Mouse (Mus musculus): ENCODE measurements around the gene Snx29. TPM values are rescaled to one million over a fixed set of nuclear protein-coding genes. Genes with fewer than 3 reads are reported as not detected.
"Not testable (repeated sequence)": the region's sequence is repeated elsewhere in the genome, so short reads cannot be mapped to it uniquely, and the experiment has no call there.

Snx29 gene
- polyA plus RNA-seq, 1 experiment from 2014 or later = 19.2 TPM

- Histone ChIP-seq H3K4me3 (no peak overlapping the region), H3K27ac (no peak overlapping the region), H3K4me2 (replicated peaks) (no peak overlapping the region), H3K9me3 (replicated peaks) (no peaks in the 10 kb centered on the region), H3K9ac (no peak overlapping the region), H3K4me1 (no peaks in the 10 kb centered on the region), H3K36me3 (no peaks in the 10 kb centered on the region), H3K27me3 (no peaks in the 10 kb centered on the region)
- WGBS = 81% methylated on average over 6 of the region's 6 CpGs
- no peak for ATAC-seq (ENCODE audit: low FRiP score)
Observed at GRCm38 (mm10) chr16:11439417-11439816, 116.7 kb downstream of the Snx29 start.

GRCm38 (mm10) chr16:11441616-11442015 is 118.9 kb downstream of the Snx29 start:
- Histone ChIP-seq H3K27me3 (no peaks in the 10 kb centered on the region), H3K4me1 (no peaks in the 10 kb centered on the region), H3K9ac (no peak overlapping the region), H3K27ac (no peak overlapping the region), H3K9me3 (replicated peaks) (no peaks in the 10 kb centered on the region), H3K36me3 (no peaks in the 10 kb centered on the region), H3K4me3 (no peak overlapping the region), H3K4me2 (replicated peaks) (no peak overlapping the region)
- WGBS = 82% methylated on average over 4 of the region's 4 CpGs
- ATAC-seq (ENCODE audit: low FRiP score) = no peak

- no peaks in the 10 kb centered on the region for H3K4me1 ChIP-seq
- no peak overlapping the region for H3K27ac ChIP-seq
- no peak overlapping the region for H3K4me2 ChIP-seq (replicated peaks)
- peak overlapping the region; percentile 18; the same call in 1 of the 2 replicates for H3K9ac ChIP-seq
- no peak for ATAC-seq (ENCODE audit: low FRiP score)
- no peak overlapping the region for H3K4me3 ChIP-seq
- no peaks in the 10 kb centered on the region for H3K27me3 ChIP-seq
- H3K9me3 ChIP-seq (replicated peaks) = no peaks in the 10 kb centered on the region
- H3K36me3 ChIP-seq = peaks cover 9% of the 10 kb centered on the region
Observed at GRCm38 (mm10) chr16:11442534-11442933, 119.8 kb downstream of the Snx29 start.

GRCm38 (mm10) chr16:11444626-11445025 is 121.9 kb downstream of the Snx29 start:
- H3K9me3 ChIP-seq (replicated peaks) = no peaks in the 10 kb centered on the region
- no peak overlapping the region for H3K27ac ChIP-seq
- ATAC-seq (ENCODE audit: low FRiP score) = no peak
- no peaks in the 10 kb centered on the region for H3K4me1 ChIP-seq
- H3K27me3 ChIP-seq = no peaks in the 10 kb centered on the region
- H3K4me3 ChIP-seq = no peak overlapping the region
- H3K9ac ChIP-seq = no peak overlapping the region
- 73% methylated on average over 1 of the region's 1 CpGs for WGBS
- peaks cover 13% of the 10 kb centered on the region for H3K36me3 ChIP-seq
- H3K4me2 ChIP-seq (replicated peaks) = no peak overlapping the region

GRCm38 (mm10) chr16:11446977-11447376 is 124.3 kb downstream of the Snx29 start:
- Histone ChIP-seq H3K27ac (no peak overlapping the region), H3K4me1 (no peaks in the 10 kb centered on the region), H3K36me3 (peaks cover 16% of the 10 kb centered on the region), H3K27me3 (no peaks in the 10 kb centered on the region), H3K4me2 (replicated peaks) (no peak overlapping the region), H3K9me3 (replicated peaks) (no peaks in the 10 kb centered on the region), H3K9ac (no peak overlapping the region), H3K4me3 (no peak overlapping the region)
- 93% methylated on average over 4 of the region's 4 CpGs for WGBS
- ATAC-seq (ENCODE audit: low FRiP score) = no peak

- H3K4me1 ChIP-seq = no peaks in the 10 kb centered on the region
- no peak overlapping the region for H3K27ac ChIP-seq
- no peaks in the 10 kb centered on the region for H3K27me3 ChIP-seq
- H3K4me2 ChIP-seq (replicated peaks) = no peak overlapping the region
- no peak for ATAC-seq (ENCODE audit: low FRiP score)
- 95% methylated on average over 5 of the region's 5 CpGs for WGBS
- peaks cover 4% of the 10 kb centered on the region; the same call in 1 of the 2 replicates for H3K9me3 ChIP-seq (replicated peaks)
- no peak overlapping the region for H3K4me3 ChIP-seq
- no peak overlapping the region for H3K9ac ChIP-seq
- H3K36me3 ChIP-seq = peaks cover 23% of the 10 kb centered on the region
Observed at GRCm38 (mm10) chr16:11447905-11448304, 125.2 kb downstream of the Snx29 start.

- H3K27me3 ChIP-seq; H3K27ac ChIP-seq; H3K9me3 ChIP-seq (replicated peaks); ATAC-seq (ENCODE audit: low FRiP score); H3K4me1 ChIP-seq; H3K4me2 ChIP-seq (replicated peaks); H3K4me3 ChIP-seq; H3K9ac ChIP-seq: not testable (repeated sequence)
- peaks cover 31% of the 10 kb centered on the region for H3K36me3 ChIP-seq
- 93% methylated on average over 4 of the region's 4 CpGs for WGBS
Observed at GRCm38 (mm10) chr16:11448696-11449095, 126.0 kb downstream of the Snx29 start.

GRCm38 (mm10) chr16:11449344-11449743 is 126.6 kb downstream of the Snx29 start:
- Histone ChIP-seq H3K36me3 (peaks cover 36% of the 10 kb centered on the region), H3K4me3 (no peak overlapping the region), H3K4me2 (replicated peaks) (no peak overlapping the region), H3K9ac (no peak overlapping the region), H3K4me1 (no peaks in the 10 kb centered on the region), H3K27me3 (no peaks in the 10 kb centered on the region), H3K27ac (no peak overlapping the region), H3K9me3 (replicated peaks) (peaks cover 9% of the 10 kb centered on the region; the same call in 1 of the 2 replicates)
- no peak for ATAC-seq (ENCODE audit: low FRiP score)
- WGBS = 87% methylated on average over 4 of the region's 4 CpGs

- Histone ChIP-seq H3K27ac (no peak overlapping the region), H3K9ac (no peak overlapping the region), H3K4me3 (no peak overlapping the region), H3K9me3 (replicated peaks) (peaks cover 9% of the 10 kb centered on the region; the same call in 1 of the 2 replicates), H3K4me1 (no peaks in the 10 kb centered on the region), H3K27me3 (no peaks in the 10 kb centered on the region), H3K36me3 (peaks cover 38% of the 10 kb centered on the region), H3K4me2 (replicated peaks) (no peak overlapping the region)
- WGBS = 81% methylated on average over 4 of the region's 4 CpGs
- ATAC-seq (ENCODE audit: low FRiP score) = no peak
Observed at GRCm38 (mm10) chr16:11450626-11451025, 127.9 kb downstream of the Snx29 start.

GRCm38 (mm10) chr16:11454871-11455270 is 132.2 kb downstream of the Snx29 start:
- no peak overlapping the region for H3K4me3 ChIP-seq
- no peaks in the 10 kb centered on the region for H3K27me3 ChIP-seq
- H3K27ac ChIP-seq = no peak overlapping the region
- peaks cover 9% of the 10 kb centered on the region; the same call in 1 of the 2 replicates for H3K4me1 ChIP-seq
- H3K9ac ChIP-seq = no peak overlapping the region
- 94% methylated on average over 4 of the region's 4 CpGs for WGBS
- no peak overlapping the region for H3K4me2 ChIP-seq (replicated peaks)
- no peak for ATAC-seq (ENCODE audit: low FRiP score)
- peaks cover 29% of the 10 kb centered on the region for H3K36me3 ChIP-seq
- peaks cover 9% of the 10 kb centered on the region; the same call in 1 of the 2 replicates for H3K9me3 ChIP-seq (replicated peaks)

GRCm38 (mm10) chr16:11455545-11456140 is 132.9 kb downstream of the Snx29 start:
- H3K36me3 ChIP-seq = peaks cover 29% of the 10 kb centered on the region
- ATAC-seq (ENCODE audit: low FRiP score) = no peak

GRCm38 (mm10) chr16:11456141-11456645 is 133.5 kb downstream of the Snx29 start:
- no peak for ATAC-seq (ENCODE audit: low FRiP score)
- Histone ChIP-seq H3K9me3 (replicated peaks) (peaks cover 9% of the 10 kb centered on the region; the same call in 1 of the 2 replicates), H3K27me3 (no peaks in the 10 kb centered on the region), H3K4me3 (no peak overlapping the region), H3K4me1 (peaks cover 9% of the 10 kb centered on the region; the same call in 1 of the 2 replicates), H3K9ac (no peak overlapping the region), H3K36me3 (peaks cover 29% of the 10 kb centered on the region), H3K27ac (no peak overlapping the region), H3K4me2 (replicated peaks) (no peak overlapping the region)
- 91% methylated on average over 5 of the region's 5 CpGs for WGBS

More at GRCm38 (mm10) chr16:11455545-11456140, 132.9 kb downstream of the Snx29 start:
- Histone ChIP-seq H3K9me3 (replicated peaks) (peaks cover 9% of the 10 kb centered on the region; the same call in 1 of the 2 replicates), H3K27ac (no peak overlapping the region), H3K27me3 (no peaks in the 10 kb centered on the region), H3K4me3 (no peak overlapping the region), H3K4me2 (replicated peaks) (no peak overlapping the region), H3K4me1 (peaks cover 9% of the 10 kb centered on the region; the same call in 1 of the 2 replicates), H3K9ac (no peak overlapping the region)
- 87% methylated on average over 5 of the region's 5 CpGs for WGBS

GRCm38 (mm10) chr16:11457136-11457535 is 134.4 kb downstream of the Snx29 start:
- no peak for ATAC-seq (ENCODE audit: low FRiP score)
- Histone ChIP-seq H3K4me3 (no peak overlapping the region), H3K27me3 (no peaks in the 10 kb centered on the region), H3K4me1 (peaks cover 9% of the 10 kb centered on the region; the same call in 1 of the 2 replicates), H3K36me3 (peaks cover 25% of the 10 kb centered on the region), H3K27ac (no peak overlapping the region), H3K4me2 (replicated peaks) (no peak overlapping the region), H3K9ac (no peak overlapping the region), H3K9me3 (replicated peaks) (peaks cover 8% of the 10 kb centered on the region; the same call in 1 of the 2 replicates)
- WGBS = 89% methylated on average over 5 of the region's 5 CpGs
